Comparison of ENCODE assay signal across 21 mouse cellular contexts in genomic region chr2:143752051-143752788, GRCm38 (mm10).
DNase-seq lines count a peak whose midpoint lies in the region; ATAC-seq lines count a peak whose summit lies in the region.
"Had no signal": no experiment of that assay in that cellular context is flagged by ENCODE, and none has a peak within 500 bp of the region (broad histone marks: within the 10 kb centered on the region; RNA-seq: fewer than 3 reads in every experiment).

No protein-coding gene starts in this region.

- no peaks in the 10 kb centered on the region for H3K9me3 ChIP-seq in hindbrain, embryonic 14.5 days (ENCODE audit: control insufficient read depth, low read length)
- H3K9me3 ChIP-seq in hindbrain, embryonic 11.5 days (ENCODE audit: control insufficient read depth, low read length), result no peaks in the 10 kb centered on the region
- no peaks in the 10 kb centered on the region for H3K9me3 ChIP-seq in neural tube, embryonic 12.5 days
- H3K9me3 ChIP-seq: embryonic facial prominence, embryonic 10.5 days; heart, embryonic 13.5 days; limb, embryonic 15.5 days; midbrain, embryonic 12.5 days had no signal

- no peaks in the 10 kb centered on the region for H3K36me3 ChIP-seq in hindbrain, embryonic 14.5 days (replicated peaks; ENCODE audit: control insufficient read depth, insufficient read depth)
- H3K36me3 ChIP-seq in hindbrain, embryonic 11.5 days (ENCODE audit: control insufficient read depth, insufficient read depth, low read length), result no peaks in the 10 kb centered on the region
- no peaks in the 10 kb centered on the region for H3K36me3 ChIP-seq in neural tube, embryonic 12.5 days
- H3K36me3 ChIP-seq: embryonic facial prominence, embryonic 10.5 days; heart, embryonic 13.5 days; limb, embryonic 15.5 days; midbrain, embryonic 12.5 days had no signal

- H3K4me2 ChIP-seq in hindbrain, embryonic 14.5 days (replicated peaks), result no peak overlapping the region
- H3K4me2 ChIP-seq in hindbrain, embryonic 11.5 days (replicated peaks; ENCODE audit: low read depth, low read length), result no peak overlapping the region
- no peak overlapping the region for H3K4me2 ChIP-seq in neural tube, embryonic 12.5 days (replicated peaks)
- H3K4me2 ChIP-seq: heart, embryonic 13.5 days; limb, embryonic 15.5 days; midbrain, embryonic 12.5 days had no signal

- no peak overlapping the region for H3K4me3 ChIP-seq in hindbrain, embryonic 14.5 days (replicated peaks; ENCODE audit: low read length)
- H3K4me3 ChIP-seq in hindbrain, embryonic 11.5 days (ENCODE audit: low read depth, low read length), result no peak overlapping the region
- no peak overlapping the region for H3K4me3 ChIP-seq in neural tube, embryonic 12.5 days
- H3K4me3 ChIP-seq: embryonic facial prominence, embryonic 10.5 days; heart, embryonic 13.5 days; limb, embryonic 15.5 days; midbrain, embryonic 12.5 days had no signal

- H3K9ac ChIP-seq in hindbrain, embryonic 14.5 days, result no peak overlapping the region
- H3K9ac ChIP-seq in hindbrain, embryonic 11.5 days (ENCODE audit: low read depth, low read length), result no peak overlapping the region
- no peak overlapping the region for H3K9ac ChIP-seq in neural tube, embryonic 12.5 days
- H3K9ac ChIP-seq: heart, embryonic 13.5 days; limb, embryonic 15.5 days; midbrain, embryonic 12.5 days had no signal

- peak overlapping the region; percentile 32; the same call in 1 of the 2 replicates for H3K27ac ChIP-seq in hindbrain, embryonic 14.5 days
- no peak overlapping the region for H3K27ac ChIP-seq in hindbrain, embryonic 11.5 days (ENCODE audit: low read depth, low read length)
- H3K27ac ChIP-seq in neural tube, embryonic 12.5 days, result no peak overlapping the region
- H3K27ac ChIP-seq: embryonic facial prominence, embryonic 10.5 days; heart, embryonic 13.5 days; limb, embryonic 15.5 days; midbrain, embryonic 12.5 days had no signal

- no peaks in the 10 kb centered on the region for H3K4me1 ChIP-seq in hindbrain, embryonic 14.5 days (replicated peaks; ENCODE audit: control insufficient read depth, insufficient read depth, low read length)
- no peaks in the 10 kb centered on the region for H3K4me1 ChIP-seq in hindbrain, embryonic 11.5 days (replicated peaks; ENCODE audit: control insufficient read depth, insufficient read depth, low read length)
- no peaks in the 10 kb centered on the region for H3K4me1 ChIP-seq in neural tube, embryonic 12.5 days
- H3K4me1 ChIP-seq: embryonic facial prominence, embryonic 10.5 days; heart, embryonic 13.5 days; limb, embryonic 15.5 days; midbrain, embryonic 12.5 days had no signal

- H3K27me3 ChIP-seq in hindbrain, embryonic 14.5 days (ENCODE audit: control insufficient read depth, insufficient read depth, low read length), result no peaks in the 10 kb centered on the region
- H3K27me3 ChIP-seq in hindbrain, embryonic 11.5 days (ENCODE audit: control insufficient read depth, insufficient read depth, low read length), result no peaks in the 10 kb centered on the region
- H3K27me3 ChIP-seq in neural tube, embryonic 12.5 days (replicated peaks), result no peaks in the 10 kb centered on the region
- H3K27me3 ChIP-seq: heart, embryonic 13.5 days; limb, embryonic 15.5 days; midbrain, embryonic 12.5 days had no signal

- 57% methylated on average over 9 of the region's 9 CpGs for WGBS in hindbrain, embryonic 14.5 days
- WGBS in hindbrain, embryonic 11.5 days, result 73% methylated on average over 9 of the region's 9 CpGs
- 25% methylated on average over 9 of the region's 9 CpGs for WGBS in neural tube, embryonic 12.5 days

- ATAC-seq in hindbrain, embryonic 14.5 days (ENCODE audit: low FRiP score), result no peak
- ATAC-seq in hindbrain, embryonic 11.5 days (ENCODE audit: low FRiP score), result no peak
- ATAC-seq in neural tube, embryonic 12.5 days (ENCODE audit: low FRiP score, low read depth), result peak; percentile 74
- ATAC-seq: lung, postnatal 0 days had no signal

- peak; percentile 50 for DNase-seq in hindbrain, embryonic 14.5 days (ENCODE audit: low spot score)
- DNase-seq in hindbrain, embryonic 11.5 days (ENCODE audit: low spot score), result no peak
- DNase-seq in neural tube, embryonic 10.5 days (ENCODE audit: extremely low spot score, low spot score), result no peak
- peak; percentile 15 to 28 for DNase-seq in layer of hippocampus, adult 8-10 months (ENCODE audit: low spot score in 2 of 2)
- DNase-seq in spleen, postnatal 4 days (ENCODE audit: low spot score in 2 of 2), result no peak
- no peak for DNase-seq in retina, postnatal 1 day
- DNase-seq: adrenal gland, postnatal 25 days; B cell, adult 2 months; cerebellum, adult 2 months; cerebellum, postnatal 36 days; gastrocnemius, postnatal 14 days; heart, adult 18-20 months; kidney, postnatal 4 days; spleen, adult 18-20 months; thymus, adult 2 months had no signal

Comparison
In these comparisons a context has a peak if more than half of its experiments do, and no peak if none do; other contexts are left out.
1. DNase-seq: peak in hindbrain, embryonic 14.5 days (single experiment) and layer of hippocampus, adult 8-10 months (2 of 2); none in hindbrain, embryonic 11.5 days (single experiment), neural tube, embryonic 10.5 days (single experiment), spleen, postnatal 4 days (0 of 2) and retina, postnatal 1 day (single experiment).